ENCODE assay signal across 11 mouse cellular contexts in genomic region chr14:34969102-34969819, GRCm38 (mm10).
DNase-seq lines count a peak whose midpoint lies in the region; ATAC-seq and TF ChIP-seq lines count a peak whose summit lies in the region.
"Had no signal": no experiment of that assay in that cellular context is flagged by ENCODE, and none has a peak within 500 bp of the region (broad histone marks: within the 10 kb centered on the region; RNA-seq: fewer than 3 reads in every experiment).

No protein-coding gene starts in this region.

- no peak overlapping the region for H3K4me2 ChIP-seq in kidney, postnatal 0 days (ENCODE audit: low read length)
- no peak overlapping the region for H3K4me2 ChIP-seq in kidney, embryonic 16.5 days (replicated peaks; ENCODE audit: low read depth, low read length)
- no peak overlapping the region for H3K4me2 ChIP-seq in embryonic facial prominence, embryonic 14.5 days (ENCODE audit: low read depth, low read length)
- no peak overlapping the region for H3K4me2 ChIP-seq in hindbrain, postnatal 0 days (ENCODE audit: low read depth, low read length)
- no peak overlapping the region for H3K4me2 ChIP-seq in neural tube, embryonic 12.5 days (replicated peaks)
- H3K4me2 ChIP-seq: intestine, embryonic 15.5 days had no signal

- ATAC-seq in kidney, postnatal 0 days (replicated peaks; ENCODE audit: low FRiP score, low read depth), result no peak
- ATAC-seq in kidney, embryonic 16.5 days (ENCODE audit: low FRiP score, low TSS enrichment), result no peak
- ATAC-seq in embryonic facial prominence, embryonic 14.5 days (ENCODE audit: low read depth), result peak; percentile 84; the same call in 1 of the 2 replicates
- ATAC-seq in hindbrain, postnatal 0 days, result peak; percentile 90
- ATAC-seq in neural tube, embryonic 12.5 days (ENCODE audit: low FRiP score, low read depth), result peak; percentile 94
- ATAC-seq in cerebellum, adult (ENCODE audit: insufficient number of reproducible peaks, low FRiP score, low TSS enrichment), result no peak
- ATAC-seq: intestine, embryonic 15.5 days had no signal

- H3K4me1 ChIP-seq in kidney, postnatal 0 days (replicated peaks; ENCODE audit: insufficient read depth, low read length), result no peaks in the 10 kb centered on the region
- no peaks in the 10 kb centered on the region for H3K4me1 ChIP-seq in kidney, embryonic 16.5 days (ENCODE audit: insufficient read depth, low read length)
- no peaks in the 10 kb centered on the region for H3K4me1 ChIP-seq in embryonic facial prominence, embryonic 14.5 days (ENCODE audit: control insufficient read depth, insufficient read depth, low read length)
- 0 out of 2 replicates have a peak, but pooled peaks cover 3% of the 10 kb centered on the region for H3K4me1 ChIP-seq in hindbrain, postnatal 0 days (ENCODE audit: insufficient read depth, low read length)
- peaks cover 6% of the 10 kb centered on the region; the same call in 1 of the 2 replicates for H3K4me1 ChIP-seq in neural tube, embryonic 12.5 days
- H3K4me1 ChIP-seq: intestine, embryonic 15.5 days had no signal

- H3K27me3 ChIP-seq in kidney, postnatal 0 days (ENCODE audit: insufficient read depth, low read length), result no peaks in the 10 kb centered on the region
- H3K27me3 ChIP-seq in kidney, embryonic 16.5 days (ENCODE audit: insufficient read depth, low read length), result no peaks in the 10 kb centered on the region
- no peaks in the 10 kb centered on the region for H3K27me3 ChIP-seq in embryonic facial prominence, embryonic 14.5 days (replicated peaks; ENCODE audit: control insufficient read depth, insufficient read depth, low read length)
- no peaks in the 10 kb centered on the region for H3K27me3 ChIP-seq in hindbrain, postnatal 0 days (ENCODE audit: insufficient read depth, low read length)
- H3K27me3 ChIP-seq in neural tube, embryonic 12.5 days (replicated peaks), result no peaks in the 10 kb centered on the region
- H3K27me3 ChIP-seq: CH12.LX; intestine, embryonic 15.5 days had no signal

- no peak overlapping the region for H3K4me3 ChIP-seq in kidney, postnatal 0 days (replicated peaks; ENCODE audit: low read depth, low read length)
- H3K4me3 ChIP-seq in kidney, embryonic 16.5 days (ENCODE audit: low read length), result no peak overlapping the region
- no peak overlapping the region for H3K4me3 ChIP-seq in embryonic facial prominence, embryonic 14.5 days (ENCODE audit: low read depth, low read length)
- H3K4me3 ChIP-seq in hindbrain, postnatal 0 days (ENCODE audit: low read length), result no peak overlapping the region
- H3K4me3 ChIP-seq in neural tube, embryonic 12.5 days, result no peak overlapping the region
- H3K4me3 ChIP-seq: intestine, embryonic 15.5 days had no signal

- H3K9me3 ChIP-seq in kidney, postnatal 0 days (replicated peaks; ENCODE audit: low read length), result no peaks in the 10 kb centered on the region
- no peaks in the 10 kb centered on the region for H3K9me3 ChIP-seq in kidney, embryonic 16.5 days (ENCODE audit: low read length)
- no peaks in the 10 kb centered on the region for H3K9me3 ChIP-seq in embryonic facial prominence, embryonic 14.5 days (ENCODE audit: control insufficient read depth, low read length)
- H3K9me3 ChIP-seq in hindbrain, postnatal 0 days (ENCODE audit: low read length), result no peaks in the 10 kb centered on the region
- no peaks in the 10 kb centered on the region for H3K9me3 ChIP-seq in neural tube, embryonic 12.5 days
- H3K9me3 ChIP-seq: intestine, embryonic 15.5 days had no signal

- H3K9ac ChIP-seq in kidney, postnatal 0 days (ENCODE audit: low read depth, low read length), result no peak overlapping the region
- H3K9ac ChIP-seq in kidney, embryonic 16.5 days (replicated peaks; ENCODE audit: low read length), result no peak overlapping the region
- H3K9ac ChIP-seq in embryonic facial prominence, embryonic 14.5 days (ENCODE audit: low read depth, low read length), result no peak overlapping the region
- no peak overlapping the region for H3K9ac ChIP-seq in hindbrain, postnatal 0 days (replicated peaks; ENCODE audit: low read length)
- no peak overlapping the region for H3K9ac ChIP-seq in neural tube, embryonic 12.5 days
- H3K9ac ChIP-seq: intestine, embryonic 15.5 days had no signal

- WGBS in kidney, postnatal 0 days, result 53% methylated on average over 6 of the region's 6 CpGs
- WGBS in kidney, embryonic 16.5 days, result 55% methylated on average over 6 of the region's 6 CpGs
- WGBS in embryonic facial prominence, embryonic 14.5 days, result 36% methylated on average over 6 of the region's 6 CpGs
- WGBS in hindbrain, postnatal 0 days, result 11% methylated on average over 6 of the region's 6 CpGs
- WGBS in neural tube, embryonic 12.5 days, result 32% methylated on average over 6 of the region's 6 CpGs

- no peak for TF ChIP-seq CTCF in kidney, postnatal 0 days (IDR thresholded peaks at IDR 0.05; ENCODE audit: low read depth)
- no peak for TF ChIP-seq CTCF in hindbrain, postnatal 0 days (IDR thresholded peaks at IDR 0.05; ENCODE audit: low read depth)

- no peaks in the 10 kb centered on the region for H3K36me3 ChIP-seq in kidney, postnatal 0 days (ENCODE audit: insufficient read depth, low read length)
- no peaks in the 10 kb centered on the region for H3K36me3 ChIP-seq in kidney, embryonic 16.5 days (ENCODE audit: insufficient read depth, low read length)
- no peaks in the 10 kb centered on the region for H3K36me3 ChIP-seq in embryonic facial prominence, embryonic 14.5 days (ENCODE audit: control insufficient read depth, insufficient read depth, low read length)
- no peaks in the 10 kb centered on the region for H3K36me3 ChIP-seq in hindbrain, postnatal 0 days (ENCODE audit: insufficient read depth, low read length)
- H3K36me3 ChIP-seq in neural tube, embryonic 12.5 days, result no peaks in the 10 kb centered on the region
- H3K36me3 ChIP-seq: intestine, embryonic 15.5 days had no signal

- no peak overlapping the region for H3K27ac ChIP-seq in kidney, postnatal 0 days
- H3K27ac ChIP-seq in kidney, embryonic 16.5 days (ENCODE audit: low read length), result no peak overlapping the region
- H3K27ac ChIP-seq in embryonic facial prominence, embryonic 14.5 days (replicated peaks; ENCODE audit: low read depth, low read length), result no peak overlapping the region
- H3K27ac ChIP-seq in hindbrain, postnatal 0 days, result peak overlapping the region; percentile 41; the same call in 1 of the 2 replicates
- no peak overlapping the region for H3K27ac ChIP-seq in neural tube, embryonic 12.5 days
- H3K27ac ChIP-seq: intestine, embryonic 15.5 days had no signal

- DNase-seq in kidney, postnatal 0 days (ENCODE audit: low spot score), result peak; percentile 13
- DNase-seq in embryonic facial prominence, embryonic 14.5 days (ENCODE audit: low spot score), result peak; percentile 80
- peak; percentile 84 for DNase-seq in hindbrain, postnatal 0 days (ENCODE audit: low spot score)
- DNase-seq in cerebellum, postnatal 25 days, result no peak
- DNase-seq in thymus, adult 18-20 months, result no peak
- DNase-seq: right cerebral cortex, postnatal 14 days had no signal

Comparison
In these comparisons a context has a peak if more than half of its experiments do, and no peak if none do; other contexts are left out.
1. ATAC-seq: peak in embryonic facial prominence, embryonic 14.5 days (single experiment), hindbrain, postnatal 0 days (single experiment) and neural tube, embryonic 12.5 days (single experiment); none in kidney, postnatal 0 days (single experiment), kidney, embryonic 16.5 days (single experiment) and cerebellum, adult (single experiment).
2. DNase-seq: peak in kidney, postnatal 0 days (single experiment), embryonic facial prominence, embryonic 14.5 days (single experiment) and hindbrain, postnatal 0 days (single experiment); none in cerebellum, postnatal 25 days (0 of 2) and thymus, adult 18-20 months (0 of 2).